Mouse (Mus musculus): Measurements from ENCODE around the gene Mboat2.

The Mboat2 gene

DNA sequence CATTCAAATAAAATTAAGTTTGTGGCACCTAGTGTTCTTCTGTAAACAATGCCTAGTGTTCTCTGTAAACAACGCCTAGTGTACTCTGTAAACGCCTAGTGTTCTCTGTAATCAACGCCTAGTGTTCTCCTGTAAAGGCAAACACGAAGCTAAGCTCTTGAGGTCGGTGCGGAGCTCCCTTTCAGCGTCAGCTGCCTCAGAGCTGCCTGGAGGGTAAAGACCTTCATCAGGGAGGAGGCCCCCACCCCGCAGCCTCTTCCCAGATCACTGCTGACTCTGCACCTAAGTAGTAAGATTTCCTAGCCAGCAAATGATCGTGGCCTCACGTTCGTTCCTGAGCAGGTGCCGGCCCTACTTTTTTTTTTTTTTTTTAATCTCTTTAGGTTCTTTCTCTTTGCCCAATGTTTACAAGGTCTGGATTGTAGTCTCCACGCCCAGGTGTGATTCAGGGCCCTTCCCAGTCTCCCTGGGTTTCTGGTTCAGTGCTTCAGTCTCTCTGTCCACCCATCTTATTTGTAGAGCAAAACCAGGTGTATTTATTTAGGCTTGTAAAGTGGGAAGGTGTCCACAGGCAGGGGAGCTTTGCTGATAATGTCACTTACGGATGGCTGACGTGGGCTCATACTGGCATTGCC lies 181.2 kb downstream of the Mboat2 start:
- no peak for DNase-seq (ENCODE audit: low spot score)

DNA sequence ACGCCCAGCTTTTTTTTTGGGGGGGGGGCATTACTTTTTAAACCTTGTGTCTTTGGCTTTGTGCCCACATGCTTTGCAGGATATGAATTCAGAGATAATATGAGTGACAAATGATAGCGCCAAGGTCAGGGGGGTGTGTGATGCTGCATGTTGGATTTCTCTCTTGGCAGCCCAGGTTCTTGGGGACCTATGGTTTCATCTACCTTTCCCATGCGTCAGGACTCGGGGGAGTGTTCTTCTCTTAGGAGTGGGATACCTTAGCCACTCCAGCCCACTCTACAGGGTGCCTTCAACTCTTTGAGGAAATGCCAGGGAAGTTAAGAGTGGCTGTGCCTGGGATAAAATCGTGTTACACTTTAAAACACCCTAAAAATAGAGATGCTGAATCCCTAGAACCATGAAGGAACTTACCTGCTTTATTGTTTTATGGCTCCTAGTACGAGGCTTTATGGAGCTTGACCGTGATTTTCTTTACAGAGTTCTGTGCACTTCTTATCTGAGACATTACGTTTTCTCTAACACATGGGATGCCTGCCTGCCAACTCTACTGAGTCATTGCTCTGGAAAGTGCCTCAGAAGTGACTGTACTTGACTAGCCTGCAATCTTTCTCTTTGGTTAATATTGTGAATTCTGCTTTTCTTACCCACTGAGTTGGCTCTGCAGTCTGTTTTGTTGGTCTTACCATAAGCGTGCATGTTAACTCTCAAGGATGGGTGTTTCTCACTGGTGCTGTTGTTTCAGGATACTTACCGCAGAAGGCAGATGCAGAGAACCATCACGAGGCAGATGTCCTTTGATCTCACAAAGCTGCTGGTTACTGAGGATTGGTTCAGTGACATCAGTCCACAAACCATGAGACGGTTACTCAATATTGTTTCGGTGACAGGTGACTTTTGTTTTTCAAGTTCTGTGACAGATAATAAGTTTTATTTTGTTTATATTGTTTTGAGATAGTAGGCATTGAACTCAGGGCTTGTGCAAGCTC lies 182.2 kb downstream of the Mboat2 start:
- no peak for DNase-seq (ENCODE audit: low spot score)

Measured in urinary bladder, postnatal 25 days (tissue).